Mouse (Mus musculus) limb, embryonic 14.5 days (tissue): ENCODE data around the gene Grtp1. TPM values are rescaled to one million over a fixed set of nuclear protein-coding genes. Genes with fewer than 3 reads are reported as not detected.

Source experiments
- ATAC-seq: fragments of 200-750 bp; cut with Nextera tagmentation; 2 replicates; pipeline ENCODE4 v1.8.0; 2017; ENCODE audit warnings: low read depth, moderate number of reproducible peaks, moderate TSS enrichment; ENCODE audit not compliant: low FRiP score
- DNase-seq: peaks from one replicate; pipeline ENCODE4 v3.0.0-alpha.2; 2015; ENCODE audit warnings: low spot score
- H3K27ac ChIP-seq: fragments of 300-500 bp; sonication (generic); replicated peaks from 2 replicates; pipeline ENCODE4 v1.5.1; 2014; ENCODE audit warnings: low read depth, mild to moderate bottlenecking, low read length, moderate library complexity, mixed read lengths
- H3K27me3 ChIP-seq: fragments of 300-500 bp; sonication (generic); 2 replicates; pipeline ENCODE4 v1.6.1; 2014; ENCODE audit warnings: low read length, mixed read lengths; ENCODE audit not compliant: control insufficient read depth, insufficient read depth
- H3K36me3 ChIP-seq: fragments of 300-500 bp; sonication (generic); 2 replicates; pipeline ENCODE4 v1.6.1; 2014; ENCODE audit warnings: mild to moderate bottlenecking, low read length, moderate library complexity, mixed read lengths; ENCODE audit not compliant: control insufficient read depth, insufficient read depth
- H3K4me1 ChIP-seq: fragments of 300-500 bp; sonication (generic); 2 replicates; pipeline ENCODE4 v1.6.1; 2014; ENCODE audit warnings: antibody characterized with exemption, low read length, mixed read lengths; ENCODE audit not compliant: control insufficient read depth, insufficient read depth
- H3K4me2 ChIP-seq: fragments of 300-500 bp; sonication (generic); replicated peaks from 2 replicates; pipeline ENCODE4 v1.6.1; 2014; ENCODE audit warnings: low read depth, mild to moderate bottlenecking, low read length, moderate library complexity; ENCODE audit not compliant: severe bottlenecking
- H3K4me3 ChIP-seq: fragments of 300-500 bp; sonication (generic); replicated peaks from 2 replicates; pipeline ENCODE4 v1.5.1; 2014; ENCODE audit warnings: low read length
- H3K9ac ChIP-seq: fragments of 300-500 bp; sonication (generic); 2 replicates; pipeline ENCODE4 v1.6.1; 2014; ENCODE audit warnings: mild to moderate bottlenecking, low read depth, low read length, moderate library complexity; ENCODE audit not compliant: severe bottlenecking
- H3K9me3 ChIP-seq: fragments of 300-500 bp; sonication (generic); 2 replicates; pipeline ENCODE4 v1.6.1; 2016; ENCODE audit warnings: low read length; ENCODE audit not compliant: control insufficient read depth
- POLR2A ChIP-seq: fragments of 200-500 bp; IDR thresholded peaks from 2 replicates; pipeline ENCODE4 v1.8.0; 2012; ENCODE audit warnings: inconsistent platforms, mild to moderate bottlenecking, moderate library complexity, borderline replicate concordance; ENCODE audit not compliant: insufficient read depth, insufficient read length; ENCODE audit errors: extremely low read depth
- WGBS: fragments of 180-500 bp; shearing (Covaris S2); extraction: QIAGEN DNeasy Blood & Tissue Kit; methylation state at CpG from one replicate; pipeline ENCODE4 v1.1.7; 2014; 5-methylcytosine and 5-hydroxymethylcytosine counted together
- polyA plus RNA-seq, 2 experiments: library from polyadenylated mRNA; depleted of rRNA in 1 of 2; stranded (reverse) in 1 of 2; unstranded in 1 of 2; fragments of >200 nt; fragmentation: Nextera tagmentation in 1 of 2; extraction: Ambion mirVana in 1 of 2; gene quantifications; 2 replicates each; pipeline versions ENCODE4 v1.2.1 to v1.2.3; 2012 to 2014

The Grtp1 gene
- polyA plus RNA-seq, 2 experiments, result 9.5 to 15.7 TPM

DNA sequence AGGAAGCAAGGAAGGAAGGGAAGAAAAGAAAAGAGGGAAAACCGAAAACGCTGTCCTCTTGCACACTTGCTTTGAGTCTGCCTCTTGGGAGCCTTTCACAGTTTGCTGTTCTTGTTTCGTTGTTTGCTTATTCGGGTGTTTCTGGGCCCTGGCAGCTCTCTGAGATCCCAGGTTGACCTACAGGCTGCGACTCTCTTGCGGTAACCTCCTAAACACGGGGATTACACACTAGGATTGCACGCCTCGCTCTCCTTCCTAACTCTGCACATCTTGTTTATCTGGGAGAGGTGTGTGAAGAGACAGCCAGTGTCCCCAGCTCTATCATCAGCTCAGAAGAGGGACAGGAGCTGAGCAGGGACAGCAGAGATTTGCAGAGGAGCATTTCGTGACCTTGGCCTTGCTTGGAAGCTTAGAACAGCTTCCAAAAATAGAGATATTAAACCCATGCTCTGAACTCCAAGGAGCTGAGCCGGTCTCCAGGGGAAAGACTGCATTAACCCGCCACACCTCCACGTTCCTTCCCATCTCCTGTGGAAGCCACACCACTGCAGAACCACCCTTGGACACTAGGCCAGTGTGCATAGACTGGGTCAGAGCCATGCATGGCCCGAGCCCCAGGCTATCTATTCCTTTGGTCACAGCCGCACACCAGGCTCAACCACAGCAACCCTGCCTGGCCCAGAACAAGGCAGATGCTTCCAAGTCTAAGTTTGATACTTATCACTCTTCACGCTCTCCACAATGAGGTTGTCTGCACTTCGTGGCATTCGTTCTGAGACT is 19.3 kb downstream of the Grtp1 start:
- 84% methylated on average over 18 of the region's 18 CpGs for WGBS
- no peak for ATAC-seq
- DNase-seq, result no peak
- TF ChIP-seq POLR2A, result no peak
- no peaks in the 10 kb centered on the region for H3K9me3 ChIP-seq
- no peaks in the 10 kb centered on the region for H3K27me3 ChIP-seq
- H3K4me2 ChIP-seq, result no peak overlapping the region
- H3K4me3 ChIP-seq, result no peak overlapping the region
- no peak overlapping the region for H3K27ac ChIP-seq
- peaks cover 29% of the 10 kb centered on the region for H3K36me3 ChIP-seq
- H3K4me1 ChIP-seq, result no peaks in the 10 kb centered on the region
- no peak overlapping the region for H3K9ac ChIP-seq

DNA sequence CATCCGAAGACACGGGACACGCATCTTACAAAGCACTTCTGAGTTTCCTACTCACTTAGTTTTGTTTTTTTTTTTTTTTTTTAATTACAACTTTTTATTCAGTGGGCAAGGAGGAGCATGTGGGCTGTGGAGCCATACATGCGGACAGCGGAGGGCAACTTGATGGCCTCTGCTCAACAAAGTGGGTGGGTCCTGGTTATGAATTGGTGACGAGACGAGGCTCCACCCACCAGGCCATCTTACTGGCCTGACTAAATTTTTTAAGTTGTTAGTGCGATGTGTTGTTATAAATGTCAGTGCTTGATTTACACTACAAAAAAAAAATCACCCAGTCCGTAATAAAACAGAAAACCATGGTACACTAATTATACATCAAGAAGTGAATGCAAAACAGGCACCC is 20.0 kb downstream of the Grtp1 start:
- no peaks in the 10 kb centered on the region for H3K4me1 ChIP-seq
- ATAC-seq (no peak), DNase-seq (no peak)
- H3K4me2 ChIP-seq, result no peak overlapping the region
- H3K27me3 ChIP-seq, result no peaks in the 10 kb centered on the region
- 75% methylated on average over 9 of the region's 9 CpGs for WGBS
- no peak overlapping the region for H3K27ac ChIP-seq
- no peaks in the 10 kb centered on the region for H3K9me3 ChIP-seq
- no peak overlapping the region for H3K4me3 ChIP-seq
- H3K9ac ChIP-seq, result no peak overlapping the region
- no peak for TF ChIP-seq POLR2A
- H3K36me3 ChIP-seq, result peaks cover 36% of the 10 kb centered on the region

DNA sequence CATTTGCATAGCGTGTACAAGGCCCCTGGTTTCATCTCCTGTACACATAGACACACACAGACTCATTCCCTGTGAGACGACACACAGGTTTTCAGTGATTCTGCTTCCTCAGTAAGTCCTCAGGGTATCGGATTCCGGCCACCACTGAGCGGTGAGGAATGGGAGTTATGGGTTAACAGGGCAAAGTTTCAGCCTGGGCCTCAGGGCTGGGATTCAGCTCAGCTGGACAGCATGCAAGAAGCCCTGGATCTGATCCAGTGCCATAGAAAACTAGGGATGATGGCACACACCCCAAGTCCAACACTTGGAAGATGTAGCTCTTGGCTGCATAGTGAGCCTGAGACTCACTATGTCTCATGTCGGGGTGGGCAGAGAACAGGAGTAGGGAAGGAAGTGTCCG is 20.5 kb downstream of the Grtp1 start:
- DNase-seq, result no peak
- no peak overlapping the region for H3K9ac ChIP-seq
- WGBS, result 62% methylated on average over 7 of the region's 7 CpGs
- no peak overlapping the region for H3K4me2 ChIP-seq
- TF ChIP-seq POLR2A, result no peak
- no peak for ATAC-seq
- H3K4me3 ChIP-seq, result no peak overlapping the region
- H3K27me3 ChIP-seq, result no peaks in the 10 kb centered on the region
- peaks cover 41% of the 10 kb centered on the region for H3K36me3 ChIP-seq
- no peaks in the 10 kb centered on the region for H3K9me3 ChIP-seq
- H3K27ac ChIP-seq, result no peak overlapping the region
- no peaks in the 10 kb centered on the region for H3K4me1 ChIP-seq

DNA sequence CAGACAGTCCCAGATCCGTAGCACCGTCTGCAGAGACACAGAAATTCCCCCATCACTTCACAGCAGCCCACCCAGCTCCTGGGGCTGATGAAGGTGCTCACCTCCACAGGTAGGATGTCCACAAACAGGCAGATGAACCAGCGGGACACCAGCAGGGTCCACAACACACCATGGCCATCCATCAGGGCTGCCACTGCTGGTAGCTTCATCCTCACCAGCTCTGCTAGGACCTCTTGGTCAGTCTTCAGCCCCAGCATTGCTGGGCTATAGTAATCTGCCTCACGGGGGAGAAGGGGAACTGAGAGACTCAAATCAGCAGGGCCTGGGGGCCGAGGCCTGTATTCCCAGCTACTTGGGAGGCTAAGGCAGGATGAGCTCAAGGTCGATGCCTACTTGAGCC is 20.9 kb downstream of the Grtp1 start:
- WGBS, result 68% methylated on average over 6 of the region's 6 CpGs
- no peak for ATAC-seq

DNA sequence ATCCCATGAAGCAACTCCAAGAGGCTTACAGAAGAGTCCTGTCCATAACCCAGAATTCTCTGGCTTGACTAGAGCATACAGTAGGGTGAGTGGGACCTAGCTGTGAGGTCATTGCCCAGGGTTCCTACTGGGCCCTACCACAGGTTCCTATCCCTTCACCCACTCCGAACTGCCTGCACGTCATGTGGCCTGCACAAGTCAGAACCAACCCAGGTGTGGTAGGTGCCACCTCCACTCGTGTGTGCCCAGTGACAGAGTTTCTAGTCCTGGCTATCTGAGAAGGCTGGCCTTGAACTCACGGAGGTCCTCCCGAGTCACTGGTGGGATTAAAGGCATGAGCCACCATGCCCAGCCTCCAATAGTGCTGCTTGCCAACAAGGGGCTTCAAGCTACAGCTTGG is 22.3 kb downstream of the Grtp1 start:
- Histone ChIP-seq H3K4me2 (no peak overlapping the region), H3K4me3 (no peak overlapping the region), H3K27ac (no peak overlapping the region), H3K27me3 (no peaks in the 10 kb centered on the region), H3K36me3 (peaks cover 53% of the 10 kb centered on the region), H3K4me1 (no peaks in the 10 kb centered on the region), H3K9ac (no peak overlapping the region), H3K9me3 (no peaks in the 10 kb centered on the region)
- TF ChIP-seq POLR2A, result no peak
- DNase-seq (no peak), ATAC-seq (no peak)
- 96% methylated on average over 5 of the region's 5 CpGs for WGBS

More for the DNA sequence above, 20.9 kb downstream of the Grtp1 start:
- H3K27ac ChIP-seq, result no peak overlapping the region
- DNase-seq, result no peak
- TF ChIP-seq POLR2A, result no peak
- H3K36me3 ChIP-seq, result peaks cover 43% of the 10 kb centered on the region
- no peak overlapping the region for H3K4me3 ChIP-seq
- no peaks in the 10 kb centered on the region for H3K27me3 ChIP-seq
- no peaks in the 10 kb centered on the region for H3K4me1 ChIP-seq
- no peaks in the 10 kb centered on the region for H3K9me3 ChIP-seq
- H3K9ac ChIP-seq, result no peak overlapping the region
- no peak overlapping the region for H3K4me2 ChIP-seq
